Mouse (Mus musculus): ENCODE measurements around the gene Asb10. TPM values are rescaled to one million over a fixed set of nuclear protein-coding genes. Genes with fewer than 3 reads are reported as not detected.

Gene Asb10
- not detected for polyA plus RNA-seq (2014; fragmentation: Illumina TruSeq; extraction: RNeasy Lipid Tissue Mini Kit (QIAGEN cat#74804); ENCODE audit: low replicate concordance)

DNA sequence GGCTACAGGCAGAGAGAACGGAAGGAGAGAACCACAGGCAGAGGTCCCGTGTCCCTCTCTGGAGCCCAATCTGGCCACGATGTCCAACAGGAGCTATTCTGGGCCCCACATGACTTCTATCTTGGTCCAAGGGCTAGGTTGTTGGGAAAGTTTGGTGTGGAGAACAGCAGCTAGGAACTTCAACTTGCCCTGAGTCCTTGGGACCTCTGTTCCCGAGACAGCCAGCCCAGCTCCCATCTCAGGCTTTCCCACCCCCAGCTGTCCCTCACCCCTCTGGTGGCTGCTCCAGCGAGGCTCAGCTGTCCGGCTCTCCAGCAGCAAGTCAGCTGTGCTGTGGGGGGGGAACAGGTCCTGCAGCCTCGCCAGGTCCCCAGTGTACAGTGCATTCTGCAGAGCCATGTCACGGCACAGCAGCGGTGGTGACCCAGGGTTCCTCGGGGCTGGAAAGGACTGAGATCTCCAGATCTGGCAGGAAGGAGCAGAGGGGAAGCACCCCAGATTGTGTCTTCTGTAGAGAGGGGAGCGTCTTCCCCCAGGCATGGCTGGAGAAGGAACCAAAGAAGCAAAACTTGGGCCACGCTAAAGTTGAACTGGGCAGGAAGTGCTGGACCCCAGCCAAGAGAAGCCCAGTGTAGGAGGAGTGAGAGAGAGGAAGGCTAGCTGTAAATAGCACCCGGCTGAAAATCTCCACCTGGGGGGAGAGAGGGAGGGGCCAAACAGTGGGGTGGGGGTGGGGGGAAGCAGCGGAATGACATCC lies at the start of gene Asb10:
Gene Asb10 (minus strand): TSS at position 592 of the 757 bp plus-strand sequence.

DNA sequence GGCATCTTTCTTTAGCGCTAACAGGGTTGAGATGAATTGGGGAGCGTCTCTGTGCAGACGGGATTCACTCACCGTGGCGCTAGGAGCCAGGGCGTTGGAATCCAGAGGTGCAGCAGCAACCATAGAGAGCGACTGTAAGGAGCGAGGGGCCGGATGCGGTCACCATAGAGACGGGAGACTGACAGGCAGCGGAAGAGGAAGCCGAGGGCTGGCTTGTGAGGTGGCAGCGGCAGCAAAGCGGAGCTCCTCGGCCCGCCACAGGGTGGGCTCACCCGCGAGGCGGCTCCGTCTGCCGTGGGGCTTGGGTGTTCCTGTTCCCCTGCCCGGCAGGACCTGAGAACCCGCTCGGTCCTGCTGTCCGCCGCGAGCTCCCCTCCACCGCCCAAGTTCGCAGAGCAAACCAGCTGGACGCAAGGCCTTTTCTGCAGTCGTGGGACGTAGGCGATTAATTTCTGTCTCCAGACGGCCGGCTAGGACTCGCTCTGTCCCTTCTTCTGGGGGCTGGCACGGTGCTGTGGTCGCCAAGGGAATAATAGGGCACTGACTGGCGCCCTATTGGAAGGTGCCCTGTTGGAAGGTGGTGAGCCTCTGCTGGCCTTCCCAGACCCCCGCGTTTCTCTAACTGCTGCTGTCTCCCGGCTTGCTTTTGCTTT lies 45.9 kb upstream of the Asb10 start, which contains the start of gene Chpf2:
Gene Chpf2 (plus strand): TSS at position 195 of the 653 bp plus-strand sequence.

DNA sequence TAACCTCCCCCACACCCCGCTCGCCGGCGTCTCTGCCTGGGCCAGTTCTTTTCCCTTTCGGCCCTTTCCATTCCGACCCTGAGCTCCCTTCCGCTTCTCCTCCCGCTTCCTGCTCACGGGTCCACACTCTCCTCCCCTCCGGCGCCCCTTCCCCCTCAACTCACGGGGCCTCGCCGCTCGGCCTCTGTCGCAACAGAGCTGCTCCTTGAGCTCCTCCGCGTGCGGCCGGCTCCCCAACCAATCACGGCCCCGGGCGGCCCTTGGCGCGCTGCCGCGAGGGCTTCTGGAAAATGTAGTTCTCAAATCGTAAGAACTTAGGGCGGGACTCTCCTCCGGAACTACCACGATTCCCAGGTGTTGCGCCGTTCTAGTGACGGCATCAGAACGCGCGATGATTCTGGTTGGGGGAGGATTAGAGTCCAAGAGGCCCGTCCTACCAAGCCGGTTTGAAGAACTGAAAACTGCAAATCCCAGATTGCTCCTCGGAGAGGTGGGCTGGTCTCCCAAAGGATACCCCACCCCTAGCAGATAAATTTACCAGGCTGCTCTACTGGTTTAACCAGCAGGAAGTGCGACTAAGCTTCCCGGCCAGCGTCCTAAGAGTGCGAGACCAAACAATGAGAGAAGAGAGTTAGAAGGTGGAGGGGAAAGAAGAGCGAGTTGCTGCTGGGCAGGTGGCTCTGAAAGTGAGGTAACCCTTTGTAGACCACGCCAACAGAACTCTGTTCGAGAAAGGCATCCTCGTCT lies 36.6 kb upstream of the Asb10 start, which contains the start of gene Abcf2:
Gene Abcf2 (minus strand): TSS at position 285 of the 747 bp plus-strand sequence.

DNA sequence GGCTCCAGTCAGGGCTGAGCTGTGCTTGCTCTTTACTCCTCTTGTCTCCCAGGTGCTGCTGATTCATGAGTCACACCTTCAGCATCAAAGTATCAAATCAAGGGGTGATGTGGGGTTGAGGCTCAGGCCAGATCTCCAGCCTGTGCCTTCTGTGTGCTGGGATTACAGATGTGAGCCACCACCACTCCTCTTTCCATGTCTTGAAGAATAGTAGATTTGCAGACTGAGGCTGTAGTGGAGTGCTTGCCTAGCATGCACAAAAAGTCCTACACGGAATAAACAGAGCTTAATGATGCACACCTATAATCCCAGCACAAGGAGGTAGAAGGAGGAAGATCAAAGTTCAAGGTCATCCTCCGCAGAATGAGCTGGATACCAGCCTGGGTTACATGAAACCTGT lies 15.9 kb upstream of the Asb10 start, which contains the start of gene 4931409K22Rik:
Gene 4931409K22Rik (minus strand): TSS at position 101 of the 400 bp plus-strand sequence.

DNA sequence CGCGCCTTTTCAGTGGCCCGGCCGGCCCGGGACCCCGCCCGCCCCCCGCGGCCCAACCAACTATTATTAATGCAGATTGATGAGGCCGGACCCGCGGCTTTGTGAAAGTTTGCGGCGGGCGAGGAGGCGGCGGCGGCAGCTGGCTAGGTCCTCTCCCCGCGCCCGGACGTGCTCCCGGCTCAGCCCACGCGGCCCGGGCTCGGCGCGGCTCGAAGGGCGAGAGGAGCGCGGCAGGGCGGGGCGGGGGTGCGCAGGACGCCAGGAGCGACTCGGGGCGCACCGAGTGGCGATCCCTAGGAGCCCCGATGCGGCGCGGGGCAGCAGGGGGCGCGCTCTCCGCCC lies 13.9 kb downstream of the Asb10 start, which contains the start of gene Gbx1:
Gene Gbx1 (minus strand): TSS at position 314 of the 342 bp plus-strand sequence.

Other genes with a start within 250 kb of the Asb10 start
- not detected for gene Kcnh2, start 189.4 kb downstream of the Asb10 start, polyA plus RNA-seq (2014; fragmentation: Illumina TruSeq; extraction: RNeasy Lipid Tissue Mini Kit (QIAGEN cat#74804); ENCODE audit: low replicate concordance)
- 0.19 TPM for gene Nos3, start 176.2 kb downstream of the Asb10 start, polyA plus RNA-seq (2014; fragmentation: Illumina TruSeq; extraction: RNeasy Lipid Tissue Mini Kit (QIAGEN cat#74804); ENCODE audit: low replicate concordance)
- gene Atg9b, start 148.8 kb downstream of the Asb10 start, polyA plus RNA-seq (2014; fragmentation: Illumina TruSeq; extraction: RNeasy Lipid Tissue Mini Kit (QIAGEN cat#74804); ENCODE audit: low replicate concordance): not detected
- 2.0 TPM for gene Abcb8, start 147.3 kb downstream of the Asb10 start, polyA plus RNA-seq (2014; fragmentation: Illumina TruSeq; extraction: RNeasy Lipid Tissue Mini Kit (QIAGEN cat#74804); ENCODE audit: low replicate concordance)
- not detected for gene Asic3, start 127.6 kb downstream of the Asb10 start, polyA plus RNA-seq (2014; fragmentation: Illumina TruSeq; extraction: RNeasy Lipid Tissue Mini Kit (QIAGEN cat#74804); ENCODE audit: low replicate concordance)
- gene Cdk5, start 117.4 kb downstream of the Asb10 start, polyA plus RNA-seq (2014; fragmentation: Illumina TruSeq; extraction: RNeasy Lipid Tissue Mini Kit (QIAGEN cat#74804); ENCODE audit: low replicate concordance): 10.0 TPM
- 8.6 TPM for gene Slc4a2, start 117.1 kb downstream of the Asb10 start, polyA plus RNA-seq (2014; fragmentation: Illumina TruSeq; extraction: RNeasy Lipid Tissue Mini Kit (QIAGEN cat#74804); ENCODE audit: low replicate concordance)
- gene Fastk, start 95.7 kb downstream of the Asb10 start, polyA plus RNA-seq (2014; fragmentation: Illumina TruSeq; extraction: RNeasy Lipid Tissue Mini Kit (QIAGEN cat#74804); ENCODE audit: low replicate concordance): 2.4 TPM
- 2.1 TPM for gene Tmub1, start 93.1 kb downstream of the Asb10 start, polyA plus RNA-seq (2014; fragmentation: Illumina TruSeq; extraction: RNeasy Lipid Tissue Mini Kit (QIAGEN cat#74804); ENCODE audit: low replicate concordance)
- gene Agap3, start 88.8 kb downstream of the Asb10 start, polyA plus RNA-seq (2014; fragmentation: Illumina TruSeq; extraction: RNeasy Lipid Tissue Mini Kit (QIAGEN cat#74804); ENCODE audit: low replicate concordance): 0.37 TPM
- gene Gbx1, start 13.8 kb downstream of the Asb10 start, polyA plus RNA-seq (2014; fragmentation: Illumina TruSeq; extraction: RNeasy Lipid Tissue Mini Kit (QIAGEN cat#74804); ENCODE audit: low replicate concordance): not detected
- gene 4931409K22Rik, start 15.8 kb upstream of the Asb10 start, polyA plus RNA-seq (2014; fragmentation: Illumina TruSeq; extraction: RNeasy Lipid Tissue Mini Kit (QIAGEN cat#74804); ENCODE audit: low replicate concordance): not detected
- 5.7 TPM for gene Abcf2, start 36.5 kb upstream of the Asb10 start, polyA plus RNA-seq (2014; fragmentation: Illumina TruSeq; extraction: RNeasy Lipid Tissue Mini Kit (QIAGEN cat#74804); ENCODE audit: low replicate concordance)
- gene Chpf2, start 45.8 kb upstream of the Asb10 start, polyA plus RNA-seq (2014; fragmentation: Illumina TruSeq; extraction: RNeasy Lipid Tissue Mini Kit (QIAGEN cat#74804); ENCODE audit: low replicate concordance): 0.63 TPM
- not detected for gene Smarcd3, start 83.4 kb upstream of the Asb10 start, polyA plus RNA-seq (2014; fragmentation: Illumina TruSeq; extraction: RNeasy Lipid Tissue Mini Kit (QIAGEN cat#74804); ENCODE audit: low replicate concordance)
- 36.2 TPM for gene Nub1, start 144.6 kb upstream of the Asb10 start, polyA plus RNA-seq (2014; fragmentation: Illumina TruSeq; extraction: RNeasy Lipid Tissue Mini Kit (QIAGEN cat#74804); ENCODE audit: low replicate concordance)
- not detected for gene Wdr86, start 189.7 kb upstream of the Asb10 start, polyA plus RNA-seq (2014; fragmentation: Illumina TruSeq; extraction: RNeasy Lipid Tissue Mini Kit (QIAGEN cat#74804); ENCODE audit: low replicate concordance)
- gene Crygn, start 217.0 kb upstream of the Asb10 start, polyA plus RNA-seq (2014; fragmentation: Illumina TruSeq; extraction: RNeasy Lipid Tissue Mini Kit (QIAGEN cat#74804); ENCODE audit: low replicate concordance): not detected

Measured in small intestine, adult 10 weeks (tissue).